Mouse (Mus musculus) cerebellum, postnatal 10 days (tissue): Measurements from ENCODE around the gene Fcamr.

Source experiments
- DNase-seq, 2 experiments: peaks; one replicate each; pipeline ENCODE4 v3.0.0; 2021; ENCODE audit warnings: mixed read lengths in 2 of 2

The Fcamr gene

DNA sequence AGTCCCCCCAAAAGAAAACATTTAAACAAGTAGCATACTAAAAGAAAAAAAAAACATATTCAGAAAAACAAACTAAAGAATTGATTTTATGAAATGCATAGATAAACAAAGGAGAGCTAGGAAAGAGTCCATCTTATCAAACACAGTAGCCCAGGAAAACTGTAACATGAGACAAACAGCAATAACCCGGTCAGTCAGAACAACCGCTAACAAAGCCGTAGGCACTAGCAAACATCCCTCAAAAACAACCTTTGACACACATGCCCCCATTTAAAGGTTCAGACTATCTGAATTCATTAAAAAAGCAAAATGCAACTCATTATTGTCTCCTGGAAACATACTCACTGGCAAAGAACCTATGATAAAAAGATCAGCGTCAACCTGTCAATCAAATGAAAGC, 56.8 kb downstream of the Fcamr start:
- DNase-seq, result no peak

DNA sequence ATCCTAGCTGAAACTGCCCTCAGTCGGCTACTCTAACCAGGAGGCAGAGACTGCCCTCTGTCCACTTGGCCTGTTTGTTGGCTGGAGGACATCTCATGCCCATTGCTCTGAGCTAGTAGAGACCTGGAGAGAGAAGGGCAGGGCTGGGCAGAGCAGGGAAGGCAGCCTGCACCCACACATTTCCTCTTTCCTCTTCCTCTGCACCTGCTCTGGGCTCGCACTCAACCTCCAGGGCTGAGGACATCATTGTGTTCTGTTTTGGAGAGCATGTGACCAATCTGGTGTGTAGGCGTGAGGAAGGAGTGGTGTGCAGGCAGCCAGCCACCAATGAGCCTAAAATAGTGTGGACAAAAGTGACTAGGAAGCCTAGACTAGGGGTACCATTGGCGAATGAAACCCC, 63.5 kb downstream of the Fcamr start:
- no peak for DNase-seq
